Mouse (Mus musculus) ES-Bruce4 (cell line): ENCODE measurements at regions not wholly inside any gene's neighbourhood (a gene's known extent, or its start where the extent isn't known, plus 50 kb on each side); places are given as distances from the start of the nearest gene placed in this dataset.

Experiments
- CTCF ChIP-seq: IDR thresholded peaks from one replicate; pipeline ENCODE4 v1.8.1; 2011; ENCODE audit warnings: low read depth, low read length
- EP300 ChIP-seq: IDR thresholded peaks from 2 replicates; pipeline ENCODE4 v1.6.1; 2011; ENCODE audit warnings: low read depth, low read length; ENCODE audit not compliant: insufficient read depth
- POLR2A ChIP-seq: IDR thresholded peaks from one replicate; pipeline ENCODE4 v1.8.1; 2011; ENCODE audit warnings: low read length; ENCODE audit not compliant: insufficient read depth

DNA sequence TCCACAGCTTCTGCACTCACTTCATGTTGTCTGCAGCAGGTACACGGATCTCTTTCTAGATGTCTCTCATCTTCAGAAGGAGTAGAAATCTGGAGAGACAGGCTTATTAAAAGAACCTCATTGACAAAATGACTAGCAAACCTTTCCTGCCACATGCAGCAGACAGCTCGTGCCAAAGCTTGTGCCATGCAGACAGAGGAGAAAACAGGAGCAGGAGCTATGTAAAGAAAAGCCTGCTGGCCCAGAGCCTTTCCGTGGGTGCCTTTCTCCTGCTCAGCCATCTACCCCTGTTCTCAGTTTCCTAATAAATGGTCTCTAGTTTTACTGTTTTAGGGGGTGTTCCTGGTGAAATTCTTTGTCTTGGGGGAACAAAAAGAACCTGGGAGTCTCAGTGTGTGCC is 254.9 kb upstream of the Sox11 start:
- no peak for TF ChIP-seq POLR2A
- no peak for TF ChIP-seq CTCF
- TF ChIP-seq EP300, result no peak
